Mouse (Mus musculus): ENCODE measurements around the gene Mpp6. TPM values are rescaled to one million over a fixed set of nuclear protein-coding genes. Genes with fewer than 3 reads are reported as not detected.
A peak's percentile ranks its signal among the peaks of the same experiment; 100 is the strongest.

The Mpp6 gene
- total and polyA plus RNA-seq, 3 experiments = 86.9 to 107 (median 104) TPM

DNA sequence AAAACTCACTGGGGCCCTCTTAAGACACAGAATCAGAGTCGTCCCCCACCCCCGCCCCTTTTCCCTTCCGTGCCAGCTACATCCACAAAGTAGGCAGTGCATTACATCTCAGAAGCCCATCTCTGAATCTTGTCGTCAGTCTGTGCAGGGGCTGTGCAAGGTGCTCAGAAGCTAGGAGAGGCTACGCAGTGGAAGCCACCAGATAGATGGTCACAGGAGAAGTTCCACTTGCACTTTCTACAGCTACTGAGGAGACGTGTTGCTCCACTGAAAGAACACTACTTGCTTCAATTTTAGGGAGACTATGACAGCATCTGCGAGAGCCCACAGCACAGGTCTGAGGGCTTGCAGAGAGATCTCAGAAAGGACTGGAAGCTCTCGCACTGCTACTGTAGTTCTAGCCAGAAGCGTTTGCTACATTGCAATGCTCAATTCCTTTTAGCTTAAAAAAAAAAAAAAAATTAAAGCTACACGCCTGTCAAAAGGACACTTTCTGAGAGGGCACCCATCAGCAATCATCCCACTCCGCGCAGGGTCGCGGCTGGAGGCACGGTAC lies 762 bp upstream of the Mpp6 start:
- no peaks in the 10 kb centered on the region for H3K9me3 ChIP-seq (replicated peaks; ENCODE audit: low read length)
- peaks cover 2 to 22% of the 10 kb centered on the region in 2 experiments; a peak in 3 of 4 replicates for H3K4me1 ChIP-seq (ENCODE audit: control insufficient read depth in 1 of 2, insufficient read depth in 2 of 2)
- peaks cover 5% of the 10 kb centered on the region for H3K27me3 ChIP-seq (replicated peaks)
- in situ Hi-C loops (cut with MboI; ENCODE audit: low pct_ligation_motif_present, low pct_unique_long_range_greater_than_20kb, low sequenced_read_pairs) = loop anchor here (25.0 kb wide), 3 partner anchors 178 to 597 kb away; no protein-coding TSS in a partner anchor
- TF ChIP-seq RAD21 (IDR thresholded peaks at IDR 0.05; ENCODE audit: low read depth, low read length) = no peak
- no peak for TF ChIP-seq NELFE (IDR thresholded peaks at IDR 0.05; ENCODE audit: low read depth, low read length)
- 0 out of 2 replicates have a peak, but pooled peaks have one; percentile 5 for TF ChIP-seq ZNF384 (IDR thresholded peaks at IDR 0.05; ENCODE audit: low read depth, low read length)
- TF ChIP-seq CTCF (conservative IDR thresholded peaks at IDR 0.05 in 1 of 2, IDR thresholded peaks at IDR 0.05 in 1 of 2; ENCODE audit: low read depth in 2 of 2, low read length in 2 of 2) = no peak
- no peak for TF ChIP-seq KAT2A (IDR thresholded peaks at IDR 0.05; ENCODE audit: insufficient replicate concordance, low read length)
- no peak for TF ChIP-seq ELF1 (IDR thresholded peaks at IDR 0.05; ENCODE audit: low read depth, low read length)
- TF ChIP-seq ZKSCAN1 (IDR thresholded peaks at IDR 0.05; ENCODE audit: borderline replicate concordance, low read depth, low read length) = no peak
- TF ChIP-seq ETS1 (conservative IDR thresholded peaks at IDR 0.05; ENCODE audit: low read depth, low read length) = no peak
- H3K79me2 ChIP-seq (replicated peaks; ENCODE audit: control insufficient read depth, extremely low read depth, insufficient read depth, poor library complexity, severe bottlenecking) = peaks cover 16% of the 10 kb centered on the region
- peak overlapping the region; percentile 99 for H3K4me2 ChIP-seq (ENCODE audit: insufficient read depth, low read depth, poor library complexity, severe bottlenecking)
- dilution Hi-C loops (cut with MboI; ENCODE audit: extremely low pct_ligation_motif_present, extremely low pct_unique_long_range_greater_than_20kb, low sequenced_read_pairs) = no loop called here
- H3K9ac ChIP-seq (ENCODE audit: insufficient read depth, low read depth) = peak overlapping the region; percentile 57; the same call in 1 of the 2 replicates
- DNase-seq (ENCODE audit: extremely low read depth) = no peak
- peaks cover 0 to 3% of the 10 kb centered on the region in 2 experiments for H3K36me3 ChIP-seq (replicated peaks in 1 of 2; ENCODE audit: control insufficient read depth in 1 of 2, insufficient read depth in 1 of 2, low read length in 1 of 2)
- H3K4me3 ChIP-seq (replicated peaks in 1 of 3; ENCODE audit: low read depth in 2 of 3, low read length in 2 of 3, poor library complexity in 1 of 3) = peak overlapping the region in 2 of 3 experiments; percentile 48 to 58
- H3K27ac ChIP-seq (ENCODE audit: insufficient read depth, low read depth) = no peak overlapping the region

- Histone ChIP-seq H3K9me3 (replicated peaks; ENCODE audit: low read length) (no peaks in the 10 kb centered on the region), H3K79me2 (replicated peaks; ENCODE audit: control insufficient read depth, extremely low read depth, insufficient read depth, poor library complexity, severe bottlenecking) (peaks cover 18% of the 10 kb centered on the region), H3K27ac (ENCODE audit: insufficient read depth, low read depth) (no peak overlapping the region), H3K36me3 (replicated peaks in 1 of 2; ENCODE audit: control insufficient read depth in 1 of 2, insufficient read depth in 1 of 2, low read length in 1 of 2) (peaks cover 0 to 3% of the 10 kb centered on the region in 2 experiments), H3K4me2 (ENCODE audit: insufficient read depth, low read depth, poor library complexity, severe bottlenecking) (peak overlapping the region; percentile 100; the same call in 1 of the 2 replicates), H3K27me3 (replicated peaks) (peaks cover 5% of the 10 kb centered on the region), H3K4me1 (ENCODE audit: control insufficient read depth in 1 of 2, insufficient read depth in 2 of 2) (peaks cover 2 to 24% of the 10 kb centered on the region in 2 experiments; a peak in 3 of 4 replicates), H3K9ac (ENCODE audit: insufficient read depth, low read depth) (peak overlapping the region; percentile 42), H3K4me3 (replicated peaks in 1 of 3; ENCODE audit: low read depth in 2 of 3, low read length in 2 of 3, poor library complexity in 1 of 3) (peak overlapping the region; percentile 78 to 87 (median 84))
- peak; percentile 46 for DNase-seq (ENCODE audit: extremely low read depth)
- in situ Hi-C loops (cut with MboI; ENCODE audit: low pct_ligation_motif_present, low pct_unique_long_range_greater_than_20kb, low sequenced_read_pairs) = loop anchor here (10.0 to 25.0 kb wide), 4 partner anchors 74 to 598 kb away; no protein-coding TSS in a partner anchor
- dilution Hi-C loops (cut with MboI; ENCODE audit: extremely low pct_ligation_motif_present, extremely low pct_unique_long_range_greater_than_20kb, low sequenced_read_pairs) = no loop called here
- TF ChIP-seq UBTF (IDR thresholded peaks at IDR 0.05; ENCODE audit: low read depth, low read length) (0 out of 2 replicates have a peak, but pooled peaks have one; percentile 17), MYC (IDR thresholded peaks at IDR 0.05; ENCODE audit: low read depth, low read length) (peak; percentile 50; the same call in 1 of the 2 replicates), BHLHE40 (IDR thresholded peaks at IDR 0.05; ENCODE audit: low read depth, low read length) (peak; percentile 56), TBP (conservative IDR thresholded peaks at IDR 0.05; ENCODE audit: low read depth, low read length) (0 out of 2 replicates have a peak, but pooled peaks have one; percentile 29), ZC3H11A (IDR thresholded peaks at IDR 0.05; ENCODE audit: low read depth, low read length) (no peak), POLR2A (IDR thresholded peaks at IDR 0.05; ENCODE audit: low read depth, low read length) (peak; percentile 48), ZKSCAN1 (IDR thresholded peaks at IDR 0.05; ENCODE audit: borderline replicate concordance, low read depth, low read length) (no peak), POLR2AphosphoS2 (IDR thresholded peaks at IDR 0.05; ENCODE audit: low read depth, low read length) (no peak), CHD2 (IDR thresholded peaks at IDR 0.05; ENCODE audit: low read length) (no peak), MAX (IDR thresholded peaks at IDR 0.05; ENCODE audit: low read length) (peak; percentile 65; the same call in 1 of the 2 replicates), ZMIZ1 (IDR thresholded peaks at IDR 0.05; ENCODE audit: low read depth, low read length) (no peak), JUND (conservative IDR thresholded peaks at IDR 0.05; ENCODE audit: low read depth, low read length) (no peak), MXI1 (IDR thresholded peaks at IDR 0.05; ENCODE audit: low read depth, low read length) (peak; percentile 89)
Observed at GRCm38 (mm10) chr6:50110379-50110941, 419 bp downstream of the Mpp6 start.

All from CH12.LX (cell line).